Mouse (Mus musculus): ENCODE measurements at regions not wholly inside any gene's neighbourhood (a gene's known extent, or its start where the extent isn't known, plus 50 kb on each side); places are given as distances from the start of the nearest gene placed in this dataset.

DNA sequence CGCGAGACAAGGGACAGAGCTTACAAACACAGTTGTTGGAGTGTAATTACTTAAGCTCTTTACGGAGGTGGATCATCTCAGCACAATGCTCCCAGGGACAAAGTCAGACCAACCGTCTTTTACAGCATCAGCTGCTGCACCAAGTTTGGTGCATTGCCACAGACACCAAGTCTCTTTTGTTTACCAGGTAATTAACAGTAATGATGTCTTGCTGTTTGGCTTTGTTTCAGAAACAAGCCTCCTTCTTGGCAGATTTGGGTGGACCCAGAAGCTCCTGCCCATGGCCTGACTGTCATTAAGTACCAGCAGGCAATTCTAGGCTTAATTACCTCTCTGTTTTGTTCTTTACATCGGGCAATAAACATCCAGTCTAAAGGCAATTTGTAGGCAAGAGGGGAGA lies 572.0 kb upstream of the Itga1 start:
- DNase-seq (ENCODE audit: low read depth, low spot score), result peak; percentile 14

DNA sequence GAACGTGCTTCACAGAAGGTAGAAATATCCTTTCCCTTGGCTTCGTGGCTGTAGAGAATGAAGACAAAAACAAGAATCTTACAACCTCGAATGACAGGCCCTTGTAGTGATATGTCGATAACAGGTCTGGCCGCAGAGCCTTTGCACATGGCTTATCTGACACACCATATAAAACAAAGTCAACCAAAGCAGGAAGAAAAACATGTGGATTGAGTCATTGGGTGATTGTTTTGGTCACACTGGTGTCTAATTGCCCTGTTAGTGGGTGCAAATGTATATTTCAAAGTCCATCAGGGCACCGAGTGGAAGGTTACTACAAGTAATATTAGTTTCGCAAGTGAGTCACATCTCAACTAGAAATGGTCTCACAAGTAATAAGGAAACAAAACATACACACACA lies 569.9 kb upstream of the Itga1 start:
- no peak for DNase-seq (ENCODE audit: low read depth, low spot score)

DNA sequence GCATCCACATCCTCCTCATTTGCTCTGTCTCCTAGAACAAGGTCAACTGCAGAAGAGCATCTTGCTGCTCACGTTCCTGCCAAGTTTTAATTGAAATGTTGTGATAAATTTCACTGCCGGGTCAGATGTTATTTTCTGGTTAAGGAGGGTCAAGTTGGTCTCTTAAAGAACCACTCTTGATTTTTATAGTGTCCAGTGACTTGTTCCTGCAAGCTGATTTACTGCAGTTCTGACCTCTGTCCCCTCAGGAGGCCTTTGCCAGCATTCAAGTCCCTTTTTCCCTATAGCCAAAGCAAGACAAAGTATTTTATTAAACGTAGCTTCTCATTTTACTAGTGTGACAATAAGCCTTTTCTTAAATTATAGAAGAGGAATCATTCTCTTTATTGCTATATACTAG lies 567.8 kb upstream of the Itga1 start:
- no peak for DNase-seq (ENCODE audit: low read depth, low spot score)

- no peak for DNase-seq (ENCODE audit: low read depth, low spot score)
These were observed 553.4 kb upstream of the Itga1 start for GRCm38 (mm10) chr13:115655134-115655533.

GRCm38 (mm10) chr13:115652935-115653334 lies 551.2 kb upstream of the Itga1 start:
- DNase-seq (ENCODE audit: low read depth, low spot score), result no peak

DNA sequence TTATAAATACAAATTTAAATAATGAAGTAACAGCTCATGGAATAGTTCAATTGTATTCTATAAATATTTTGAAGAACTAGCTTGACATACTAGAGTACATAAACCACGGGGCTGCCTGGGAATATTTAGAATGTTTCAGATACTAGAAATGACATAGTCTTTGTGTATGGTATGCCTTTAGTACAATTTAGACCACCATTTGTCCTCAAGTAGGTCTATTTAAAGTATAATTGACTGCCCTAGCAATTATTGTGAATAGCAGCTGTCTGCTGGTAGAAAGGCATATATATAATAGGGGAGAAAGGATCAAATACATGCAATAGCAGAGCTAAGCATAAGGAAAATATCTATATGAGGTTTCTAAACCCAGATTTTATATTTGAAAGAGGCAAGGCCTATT lies 550.6 kb upstream of the Itga1 start:
- no peak for DNase-seq (ENCODE audit: low read depth, low spot score)

DNA sequence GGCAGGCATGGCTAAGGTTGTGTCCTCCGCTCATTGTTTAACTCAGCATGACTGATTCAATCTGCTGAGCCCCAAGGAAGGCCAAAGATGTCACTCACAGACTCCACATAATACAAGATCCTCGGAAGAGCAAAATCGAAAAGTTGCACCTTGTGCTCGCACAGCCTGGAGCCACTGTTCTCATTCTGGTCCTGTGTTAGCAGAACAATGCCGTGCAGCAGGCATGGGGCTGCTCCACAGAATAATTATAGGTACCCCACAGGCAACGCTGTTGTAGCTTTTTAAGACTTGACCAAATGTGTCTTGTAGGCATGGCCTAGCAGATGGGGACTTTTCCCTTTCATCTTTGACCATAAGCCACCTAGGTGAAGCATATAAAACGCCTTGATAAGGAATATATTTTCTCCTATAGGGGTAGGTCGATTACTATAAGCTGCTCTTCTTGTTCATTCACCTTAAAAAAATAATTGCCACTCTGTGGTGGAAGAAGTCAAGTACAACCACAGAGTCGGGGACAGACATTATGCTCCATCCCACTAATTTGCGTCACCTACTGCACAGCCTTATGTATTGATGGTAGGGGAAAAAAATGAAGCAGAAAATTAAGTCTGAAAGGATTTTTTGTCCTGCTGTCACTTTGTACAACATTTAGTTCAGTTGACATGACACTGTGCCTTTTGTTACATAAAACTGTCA lies 529.8 kb upstream of the Itga1 start:
- DNase-seq (ENCODE audit: low read depth, low spot score), result no peak

DNA sequence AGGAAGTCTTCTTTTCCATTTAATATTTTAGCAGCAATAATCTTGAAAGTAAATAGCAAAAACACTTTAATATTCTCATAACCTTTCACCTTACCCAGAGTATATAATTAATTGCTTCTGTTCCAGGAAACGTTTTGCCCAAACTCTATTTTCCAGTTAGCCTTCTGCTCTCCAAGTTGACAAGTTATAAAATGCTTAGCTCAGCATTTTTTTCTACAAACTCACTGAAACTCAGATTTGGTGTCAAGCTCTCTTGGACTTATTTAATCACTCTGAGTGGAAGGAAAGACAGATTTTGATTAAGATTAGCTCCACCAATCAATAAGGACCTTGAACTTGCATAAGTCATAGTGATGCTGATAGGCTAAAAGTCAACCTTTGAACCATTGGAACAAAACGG lies 528.8 kb upstream of the Itga1 start:
- no peak for DNase-seq (ENCODE audit: low read depth, low spot score)

GRCm38 (mm10) chr13:115613174-115613573 lies 511.4 kb upstream of the Itga1 start:
- no peak for DNase-seq (ENCODE audit: low read depth, low spot score)

GRCm38 (mm10) chr13:115606441-115606840 lies 504.7 kb upstream of the Itga1 start:
- no peak for DNase-seq (ENCODE audit: low read depth, low spot score)

GRCm38 (mm10) chr13:115595126-115595671 lies 493.4 kb upstream of the Itga1 start:
- no peak for DNase-seq (ENCODE audit: low read depth, low spot score)

- DNase-seq (ENCODE audit: low read depth, low spot score), result no peak
These were observed 474.2 kb upstream of the Itga1 start for GRCm38 (mm10) chr13:115575967-115576366.

DNA sequence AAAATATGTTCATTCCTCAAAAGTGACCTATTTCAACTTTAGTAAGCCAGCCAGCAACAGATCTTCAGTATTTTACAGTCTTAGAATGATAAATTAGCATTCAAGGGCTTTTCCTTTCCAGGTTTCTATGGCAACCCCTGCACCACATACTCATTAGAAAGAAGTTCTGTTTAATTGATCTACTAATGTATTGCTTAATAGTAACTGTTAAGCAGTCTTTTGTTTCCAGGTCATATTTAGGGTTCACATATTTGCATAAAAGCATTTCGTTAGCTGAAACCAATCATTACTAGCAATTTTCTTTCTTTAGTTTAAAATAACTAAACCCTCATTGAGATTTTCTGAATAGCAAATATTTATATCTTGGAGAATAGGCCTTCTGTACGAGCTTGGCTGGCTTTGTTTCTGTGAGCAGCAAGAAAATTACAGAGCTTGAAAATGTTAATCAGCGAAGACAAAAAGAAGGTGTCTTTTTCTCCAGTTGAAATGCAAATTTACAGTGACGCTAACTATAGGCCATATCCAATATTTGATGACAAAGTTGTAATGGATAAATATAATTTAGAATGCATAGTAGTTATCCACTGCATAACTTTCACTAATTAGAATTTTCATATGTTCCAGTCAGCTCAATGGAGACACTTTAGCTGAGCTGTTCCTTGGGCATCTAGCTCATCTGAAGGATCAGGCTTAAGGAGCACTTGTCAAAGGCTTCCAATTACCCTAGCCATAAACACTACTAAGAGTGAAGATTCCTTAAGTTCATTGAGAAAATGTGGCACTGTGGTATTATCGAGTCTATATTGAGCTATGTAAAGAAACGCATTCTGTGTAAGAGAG lies 473.5 kb upstream of the Itga1 start:
- DNase-seq (ENCODE audit: low read depth, low spot score), result no peak

DNA sequence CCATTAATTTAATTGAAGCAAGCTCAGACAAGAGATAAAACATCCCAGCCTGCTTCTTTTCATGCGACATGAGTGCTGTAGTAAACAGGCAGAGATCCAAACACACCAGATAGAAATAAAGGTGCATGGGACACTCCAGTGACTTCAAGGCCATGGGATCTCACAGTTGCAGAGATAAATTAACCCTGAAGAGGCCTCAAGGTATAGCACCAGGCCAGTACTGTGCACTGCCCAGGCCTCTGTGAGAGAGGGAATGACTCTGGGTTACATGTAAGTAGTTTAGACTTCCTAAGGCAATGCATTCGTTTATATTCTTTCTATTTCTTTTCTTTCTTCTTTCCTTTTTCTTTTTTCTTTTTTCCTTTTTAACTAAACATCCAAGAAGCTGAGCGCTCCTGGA lies 439.4 kb upstream of the Itga1 start:
- no peak for DNase-seq (ENCODE audit: low read depth, low spot score)

DNA sequence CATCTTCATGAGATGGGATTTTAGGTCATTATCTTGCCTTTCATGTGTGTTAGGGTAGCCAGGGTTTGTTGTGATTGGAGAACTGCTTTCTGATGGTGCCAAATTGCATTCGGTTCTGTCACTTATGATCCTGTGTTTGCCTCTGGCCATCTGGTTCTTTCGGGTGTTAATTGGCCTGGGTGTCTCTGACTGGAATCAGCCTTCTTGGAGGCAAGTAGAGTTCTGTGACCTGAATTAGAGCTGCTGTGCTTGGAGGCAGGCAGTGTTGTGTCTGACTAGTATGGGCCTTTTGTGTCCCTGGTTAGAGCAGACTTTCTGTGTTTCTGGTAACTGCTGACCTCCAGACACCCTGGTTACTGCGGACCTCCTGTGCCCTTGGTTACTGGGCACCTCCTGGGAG lies 434.1 kb upstream of the Itga1 start:
- DNase-seq (ENCODE audit: low read depth, low spot score), result no peak

GRCm38 (mm10) chr13:115513914-115514313 lies 412.1 kb upstream of the Itga1 start:
- no peak for DNase-seq (ENCODE audit: low read depth, low spot score)

DNA sequence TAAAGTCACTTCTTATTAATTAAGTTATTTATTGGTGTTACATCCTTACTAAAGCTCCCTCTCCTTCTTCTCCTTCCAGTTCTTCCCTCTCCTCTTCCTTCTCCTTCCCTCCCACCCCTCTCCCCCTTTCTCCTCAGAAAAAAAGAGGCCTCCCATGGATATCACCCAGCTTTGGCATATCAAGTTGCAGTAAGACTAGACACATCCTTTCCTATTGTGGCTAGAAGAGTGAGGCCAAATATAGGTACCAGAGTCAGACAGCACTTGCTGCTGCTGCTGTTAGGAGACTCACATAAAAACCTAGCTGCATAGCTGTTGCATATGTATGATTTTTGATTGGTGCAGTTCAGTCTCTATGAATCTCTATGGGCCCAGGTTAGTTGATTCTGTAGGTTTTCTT lies 410.4 kb upstream of the Itga1 start:
- no peak for DNase-seq (ENCODE audit: low read depth, low spot score)

GRCm38 (mm10) chr13:115508646-115509045 lies 406.9 kb upstream of the Itga1 start:
- DNase-seq (ENCODE audit: low read depth, low spot score), result no peak

GRCm38 (mm10) chr13:115494399-115494798 lies 392.6 kb upstream of the Itga1 start:
- DNase-seq (ENCODE audit: low read depth, low spot score), result no peak

GRCm38 (mm10) chr13:115475861-115476260 lies 374.1 kb upstream of the Itga1 start:
- no peak for DNase-seq (ENCODE audit: low read depth, low spot score)

- no peak for DNase-seq (ENCODE audit: low read depth, low spot score)
These were observed 363.9 kb upstream of the Itga1 start for GRCm38 (mm10) chr13:115465689-115466088.

GRCm38 (mm10) chr13:115451244-115451643 lies 349.5 kb upstream of the Itga1 start:
- peak; percentile 11 for DNase-seq (ENCODE audit: low read depth, low spot score)
